Mouse (Mus musculus): ENCODE data around the gene Dennd4b.

- TF ChIP-seq CTCF (IDR thresholded peaks at IDR 0.05; ENCODE audit: low read depth) (no peak), EP300 (IDR thresholded peaks at IDR 0.05; ENCODE audit: low read depth) (no peak)
Observed at GRCm38 (mm10) chr3:90280708-90281107, 15.7 kb downstream of the Dennd4b start.
